Mouse (Mus musculus) forebrain, embryonic 16.5 days (tissue): Measurements from ENCODE around the gene M1ap. TPM values are rescaled to one million over a fixed set of nuclear protein-coding genes. Genes with fewer than 3 reads are reported as not detected.

ENCODE experiments used
- ATAC-seq: fragments of 200-750 bp; cut with Nextera tagmentation; 2 replicates; pipeline ENCODE4 v1.8.0; 2017; ENCODE audit warnings: mild to moderate bottlenecking, moderate library complexity
- H3K27ac ChIP-seq: fragments of 300-500 bp; sonication (generic); 2 replicates; pipeline ENCODE4 v1.5.1; 2014; ENCODE audit warnings: low read length, control low read depth
- H3K27me3 ChIP-seq: fragments of 300-500 bp; sonication (generic); replicated peaks from 2 replicates; pipeline ENCODE4 v1.6.1; 2014; ENCODE audit warnings: low read length; ENCODE audit not compliant: control insufficient read depth, insufficient read depth
- H3K36me3 ChIP-seq: fragments of 300-500 bp; sonication (generic); 2 replicates; pipeline ENCODE4 v1.6.1; 2014; ENCODE audit not compliant: control insufficient read depth, insufficient read depth
- H3K4me1 ChIP-seq: fragments of 300-500 bp; sonication (generic); replicated peaks from 2 replicates; pipeline ENCODE4 v1.6.1; 2014; ENCODE audit warnings: low read length; ENCODE audit not compliant: control insufficient read depth, insufficient read depth
- H3K4me2 ChIP-seq: fragments of 300-500 bp; sonication (generic); 2 replicates; pipeline ENCODE4 v1.6.1; 2014; ENCODE audit warnings: mild to moderate bottlenecking, low read length, control low read depth
- H3K4me3 ChIP-seq: fragments of 300-500 bp; sonication (generic); replicated peaks from 2 replicates; pipeline ENCODE4 v1.5.1; 2014; ENCODE audit warnings: mild to moderate bottlenecking, low read length, control low read depth
- H3K9ac ChIP-seq: fragments of 300-500 bp; sonication (generic); replicated peaks from 2 replicates; pipeline ENCODE4 v1.6.1; 2014; ENCODE audit warnings: low read depth, low read length, control low read depth
- H3K9me3 ChIP-seq: fragments of 300-500 bp; sonication (generic); 2 replicates; pipeline ENCODE4 v1.6.1; 2016; ENCODE audit warnings: low read length; ENCODE audit not compliant: control insufficient read depth
- WGBS: fragments of 180-500 bp; shearing (Covaris S2); extraction: QIAGEN DNeasy Blood & Tissue Kit; methylation state at CpG from one replicate; pipeline ENCODE4 v1.1.7; 2014; 5-methylcytosine and 5-hydroxymethylcytosine counted together
- polyA plus RNA-seq: library from polyadenylated mRNA; unstranded; fragments of >200 nt; fragmentation: Nextera tagmentation; extraction: Ambion mirVana; gene quantifications from 2 replicates; pipeline ENCODE4 v1.2.1, GENCODE M21; 2015

The M1ap gene
- polyA plus RNA-seq = not detected in 2 replicates

- no peaks in the 10 kb centered on the region for H3K9me3 ChIP-seq
- no peaks in the 10 kb centered on the region for H3K36me3 ChIP-seq
- no peak within 1 kb of the TSS for H3K9ac ChIP-seq
- no peaks in the 10 kb centered on the region for H3K27me3 ChIP-seq
- 65% methylated on average over 14 of the region's 14 CpGs for WGBS
- H3K4me1 ChIP-seq = no peaks in the 10 kb centered on the region
- no peak within 1 kb of the TSS for H3K27ac ChIP-seq
- ATAC-seq = no peak
- no peak within 1 kb of the TSS for H3K4me2 ChIP-seq
- H3K4me3 ChIP-seq = no peak within 1 kb of the TSS
Observed at GRCm38 (mm10) chr6:82946651-82947050, at the start of gene M1ap. M1ap (plus strand) TSS chr6:82946902.

- H3K4me1 ChIP-seq = no peaks in the 10 kb centered on the region
- no peak for ATAC-seq
- H3K4me2 ChIP-seq = no peak overlapping the region
- no peaks in the 10 kb centered on the region for H3K9me3 ChIP-seq
- H3K9ac ChIP-seq = no peak overlapping the region
- no peaks in the 10 kb centered on the region for H3K36me3 ChIP-seq
- 24% methylated on average over 3 of the region's 3 CpGs for whole genome bisulfite sequencing
- H3K27me3 ChIP-seq = no peaks in the 10 kb centered on the region
- H3K27ac ChIP-seq = no peak overlapping the region
- H3K4me3 ChIP-seq = no peak overlapping the region
Observed at GRCm38 (mm10) chr6:82897311-82897710, 49.4 kb upstream of the M1ap start.

DNA sequence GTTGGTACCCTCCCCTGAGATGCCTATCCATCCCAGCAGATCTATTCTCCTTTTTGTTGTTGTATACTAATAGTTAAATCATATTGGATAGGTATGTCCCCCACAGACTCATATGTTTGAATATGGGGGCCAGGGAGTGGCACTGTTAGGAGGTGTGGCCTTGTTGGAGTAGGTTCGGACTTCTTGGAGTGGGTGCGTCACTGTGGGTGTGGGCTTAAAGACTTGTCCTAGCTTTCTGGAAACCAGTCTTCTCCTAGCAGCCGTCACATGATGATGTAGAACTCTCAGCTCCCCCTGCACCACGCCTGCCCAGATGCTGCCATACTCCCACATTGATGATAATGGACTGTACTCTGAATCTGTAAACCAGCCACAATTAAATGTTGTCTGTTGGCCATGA is 48.5 kb upstream of the M1ap start:
- H3K36me3 ChIP-seq = no peaks in the 10 kb centered on the region
- H3K9ac ChIP-seq = no peak overlapping the region
- 86% methylated on average over 4 of the region's 4 CpGs for WGBS
- H3K4me2 ChIP-seq = no peak overlapping the region
- H3K27ac ChIP-seq = no peak overlapping the region
- H3K27me3 ChIP-seq = no peaks in the 10 kb centered on the region
- H3K4me3 ChIP-seq = no peak overlapping the region
- H3K9me3 ChIP-seq = no peaks in the 10 kb centered on the region
- ATAC-seq = no peak
- H3K4me1 ChIP-seq = no peaks in the 10 kb centered on the region

DNA sequence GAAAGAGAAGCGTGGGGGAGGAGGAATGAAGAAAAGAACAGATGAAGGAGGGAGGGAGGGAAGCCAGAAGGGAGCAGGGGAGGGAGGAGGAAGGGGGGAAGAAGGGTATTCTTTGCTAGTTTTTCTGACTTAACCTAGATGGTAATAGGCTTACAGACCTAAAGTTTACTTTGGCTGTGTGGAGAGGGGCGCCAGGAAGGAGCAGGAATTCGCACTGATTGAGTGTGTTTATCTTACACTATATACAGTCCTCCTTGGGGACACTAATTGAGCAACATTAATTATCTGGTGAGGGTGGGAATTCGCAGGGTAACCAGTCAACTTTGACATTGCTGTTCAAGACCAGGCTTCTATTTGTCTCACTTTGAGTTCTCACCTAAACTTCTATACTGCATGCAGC is 48.0 kb upstream of the M1ap start:
- no peaks in the 10 kb centered on the region for H3K4me1 ChIP-seq
- H3K4me2 ChIP-seq = no peak overlapping the region
- H3K4me3 ChIP-seq = no peak overlapping the region
- H3K9ac ChIP-seq = no peak overlapping the region
- no peak for ATAC-seq
- H3K27me3 ChIP-seq = no peaks in the 10 kb centered on the region
- H3K9me3 ChIP-seq = no peaks in the 10 kb centered on the region
- no peaks in the 10 kb centered on the region for H3K36me3 ChIP-seq
- no peak overlapping the region for H3K27ac ChIP-seq
- WGBS = 58% methylated on average over 4 of the region's 4 CpGs

DNA sequence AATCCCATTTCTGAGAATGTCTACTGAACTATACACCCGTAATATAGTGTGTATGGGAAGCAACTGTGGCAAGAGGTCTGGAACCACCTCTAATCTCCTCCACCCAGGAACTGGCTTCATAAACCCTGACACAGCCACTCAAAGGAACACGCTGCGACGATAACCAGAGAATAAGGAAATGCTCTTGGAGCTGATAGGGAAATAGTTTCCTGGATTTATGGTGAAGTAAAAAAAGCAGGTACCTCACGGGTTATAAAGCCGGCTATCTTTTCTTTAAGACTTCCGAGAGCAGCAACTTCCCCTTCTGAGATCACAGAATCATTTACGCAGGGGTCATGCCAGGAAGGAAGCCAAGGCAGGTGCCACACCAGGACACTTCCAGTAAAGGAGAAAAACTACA is 44.1 kb upstream of the M1ap start:
- H3K27me3 ChIP-seq = no peaks in the 10 kb centered on the region
- H3K27ac ChIP-seq = no peak overlapping the region
- H3K36me3 ChIP-seq = no peaks in the 10 kb centered on the region
- no peaks in the 10 kb centered on the region for H3K4me1 ChIP-seq
- no peak overlapping the region for H3K4me3 ChIP-seq
- no peak overlapping the region for H3K9ac ChIP-seq
- no peak for ATAC-seq
- no peak overlapping the region for H3K4me2 ChIP-seq
- 84% methylated on average over 8 of the region's 8 CpGs for WGBS
- no peaks in the 10 kb centered on the region for H3K9me3 ChIP-seq

DNA sequence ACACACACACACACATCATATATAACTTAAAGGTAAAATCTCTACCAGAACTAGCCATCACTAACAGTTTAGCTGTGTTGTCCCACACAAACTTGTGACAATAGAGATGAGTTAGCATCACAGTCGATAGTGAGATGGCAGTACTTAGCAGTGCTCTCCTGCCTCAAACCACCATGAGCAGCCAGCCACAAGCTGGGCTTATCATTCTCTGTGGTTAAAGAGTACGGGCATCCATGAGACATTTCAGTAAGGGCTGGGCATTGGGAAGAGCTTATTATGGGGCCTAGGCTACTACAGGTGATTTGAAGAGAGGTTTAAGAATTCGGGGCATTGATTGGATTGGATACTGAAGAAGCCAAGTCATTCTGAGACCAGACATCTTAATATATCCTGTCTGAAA is 39.7 kb upstream of the M1ap start:
- Histone ChIP-seq H3K9ac (no peak overlapping the region), H3K9me3 (no peaks in the 10 kb centered on the region), H3K4me3 (no peak overlapping the region), H3K27me3 (no peaks in the 10 kb centered on the region), H3K4me1 (no peaks in the 10 kb centered on the region), H3K36me3 (no peaks in the 10 kb centered on the region), H3K27ac (no peak overlapping the region), H3K4me2 (no peak overlapping the region)
- 88% methylated on average over 3 of the region's 3 CpGs for WGBS
- ATAC-seq = no peak

- ATAC-seq = no peak
- no peaks in the 10 kb centered on the region for H3K4me1 ChIP-seq
- WGBS = 87% methylated on average over 8 of the region's 8 CpGs
Observed at GRCm38 (mm10) chr6:82908034-82908433, 38.7 kb upstream of the M1ap start.

DNA sequence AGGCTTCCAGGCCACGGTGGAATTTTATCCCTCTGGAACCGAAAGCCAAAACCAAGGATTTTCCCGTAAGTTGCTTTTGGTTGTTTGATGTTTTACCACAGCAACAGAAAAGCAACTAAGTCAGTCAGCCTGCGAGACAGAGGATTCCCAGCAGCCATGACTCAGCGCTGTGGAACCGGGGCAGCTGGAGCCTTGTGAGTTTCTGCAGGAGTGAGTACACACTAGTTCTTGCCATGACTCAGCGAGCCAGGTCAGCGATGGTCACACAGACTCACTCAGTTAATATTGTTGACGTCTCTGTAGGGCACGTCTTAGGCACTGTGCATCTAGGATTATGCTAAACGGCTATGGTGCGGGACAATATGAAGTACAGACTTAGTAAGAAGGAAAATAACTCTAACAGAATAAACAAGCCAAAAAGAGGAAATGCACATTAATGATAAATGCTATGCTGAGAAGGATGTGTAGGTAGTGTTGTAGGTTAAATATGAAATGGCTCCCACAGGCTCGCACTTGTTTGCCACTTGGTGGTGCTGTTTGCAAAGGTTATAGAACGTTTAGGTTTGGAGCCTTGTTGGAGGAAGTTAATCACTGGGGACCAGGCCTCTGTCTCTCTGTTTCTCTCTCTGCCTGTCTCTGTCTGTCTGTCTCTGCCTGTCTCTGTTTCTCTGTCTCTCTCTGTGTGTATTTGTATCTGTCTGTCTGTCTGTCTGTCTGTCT is 37.4 kb upstream of the M1ap start:
- H3K4me3 ChIP-seq = no peak overlapping the region
- no peaks in the 10 kb centered on the region for H3K27me3 ChIP-seq
- no peak overlapping the region for H3K27ac ChIP-seq
- no peaks in the 10 kb centered on the region for H3K36me3 ChIP-seq
- H3K4me1 ChIP-seq = no peaks in the 10 kb centered on the region
- H3K9ac ChIP-seq = no peak overlapping the region
- H3K4me2 ChIP-seq = no peak overlapping the region
- H3K9me3 ChIP-seq = no peaks in the 10 kb centered on the region
- WGBS = 68% methylated on average over 14 of the region's 14 CpGs
- peak; percentile 39; the same call in 1 of the 2 replicates for ATAC-seq

More at GRCm38 (mm10) chr6:82908034-82908433, 38.7 kb upstream of the M1ap start:
- no peak overlapping the region for H3K9ac ChIP-seq
- no peak overlapping the region for H3K27ac ChIP-seq
- no peaks in the 10 kb centered on the region for H3K27me3 ChIP-seq
- H3K4me3 ChIP-seq = no peak overlapping the region
- H3K4me2 ChIP-seq = no peak overlapping the region
- H3K9me3 ChIP-seq = no peaks in the 10 kb centered on the region
- H3K36me3 ChIP-seq = no peaks in the 10 kb centered on the region

DNA sequence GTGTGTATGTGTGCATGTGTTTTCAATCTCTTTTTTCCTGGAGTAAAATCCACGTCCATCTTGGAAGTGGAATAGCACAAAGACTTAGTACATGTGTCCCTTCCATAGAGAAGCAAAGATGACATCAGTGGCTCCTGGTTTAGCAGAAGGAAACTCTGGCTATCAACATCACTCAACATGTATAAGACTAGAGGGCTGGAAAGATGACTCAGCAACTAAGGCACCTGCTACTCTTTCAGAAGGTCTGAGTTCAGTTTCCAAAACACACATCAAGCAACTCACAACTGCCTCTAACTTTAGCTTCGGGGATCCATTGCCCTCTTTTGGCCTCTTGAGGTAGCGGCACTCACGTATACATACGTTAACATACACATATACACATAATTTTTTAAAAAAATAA is 35.4 kb upstream of the M1ap start:
- Histone ChIP-seq H3K27me3 (no peaks in the 10 kb centered on the region), H3K9ac (no peak overlapping the region), H3K9me3 (no peaks in the 10 kb centered on the region), H3K27ac (no peak overlapping the region), H3K36me3 (no peaks in the 10 kb centered on the region), H3K4me2 (no peak overlapping the region), H3K4me1 (no peaks in the 10 kb centered on the region), H3K4me3 (no peak overlapping the region)
- ATAC-seq = no peak
- 90% methylated on average over 5 of the region's 5 CpGs for WGBS
